Mouse (Mus musculus) liver, embryonic 14.5 days (tissue): ENCODE results near the gene Rgsl1. TPM values are rescaled to one million over a fixed set of nuclear protein-coding genes. Genes with fewer than 3 reads are reported as not detected.
A peak's percentile ranks its signal among the peaks of the same experiment; 100 is the strongest.

ENCODE experiments used
- ATAC-seq: fragments of 200-750 bp; cut with Nextera tagmentation; 2 replicates; pipeline ENCODE4 v1.8.0; 2017; ENCODE audit warnings: moderate number of reproducible peaks, mild to moderate bottlenecking, moderate library complexity; ENCODE audit not compliant: insufficient read depth
- DNase-seq, 3 experiments: peaks; one replicate each; pipeline ENCODE4 v3.0.0-alpha.2; 2012 to 2013; ENCODE audit warnings: low read depth in 3 of 3, low spot score in 3 of 3
- H3K27ac ChIP-seq: fragments of 300-500 bp; sonication (generic); 2 replicates; pipeline ENCODE4 v1.5.1; 2014; ENCODE audit warnings: moderate library complexity, mild to moderate bottlenecking, control low read depth, inconsistent platforms
- H3K27me3 ChIP-seq: fragments of 300-500 bp; sonication (generic); 2 replicates; pipeline ENCODE4 v1.6.1; 2014; ENCODE audit warnings: mild to moderate bottlenecking, low read length, moderate library complexity; ENCODE audit not compliant: control insufficient read depth, insufficient read depth
- H3K36me3 ChIP-seq: fragments of 300-500 bp; sonication (generic); replicated peaks from 2 replicates; pipeline ENCODE4 v1.6.1; 2014; ENCODE audit warnings: low read depth; ENCODE audit not compliant: control insufficient read depth, insufficient read depth
- H3K4me1 ChIP-seq, 2 experiments: fragments of 200-500 bp in 1 of 2; fragments of 300-500 bp in 1 of 2; sonication (generic) in 1 of 2; replicated peaks; 2 replicates each; pipeline ENCODE4 v1.6.1; 2012 to 2014; ENCODE audit warnings: antibody characterized with exemption in 1 of 2, inconsistent platforms in 1 of 2, low read length in 1 of 2; ENCODE audit not compliant: control insufficient read depth in 2 of 2, insufficient read depth in 2 of 2
- H3K4me2 ChIP-seq: fragments of 300-500 bp; sonication (generic); 2 replicates; pipeline ENCODE4 v1.6.1; 2014; ENCODE audit warnings: low read depth, mild to moderate bottlenecking, control low read depth, moderate library complexity
- H3K4me3 ChIP-seq, 2 experiments: fragments of 200-500 bp in 1 of 2; fragments of 300-500 bp in 1 of 2; sonication (generic) in 1 of 2; 2 replicates each; pipeline ENCODE4 v1.5.1; 2012 to 2014; ENCODE audit warnings: low read depth in 2 of 2, low read length in 2 of 2, mild to moderate bottlenecking in 2 of 2, control low read depth in 1 of 2, inconsistent platforms in 1 of 2, moderate library complexity in 1 of 2; ENCODE audit not compliant: insufficient read depth in 1 of 2
- H3K9ac ChIP-seq: fragments of 300-500 bp; sonication (generic); replicated peaks from 2 replicates; pipeline ENCODE4 v1.6.1; 2014; ENCODE audit warnings: mild to moderate bottlenecking, control low read depth, moderate library complexity
- H3K9me3 ChIP-seq: fragments of 300-500 bp; sonication (generic); 2 replicates; pipeline ENCODE4 v1.6.1; 2016; ENCODE audit warnings: low read length, mixed read lengths; ENCODE audit not compliant: control insufficient read depth
- CTCF ChIP-seq: IDR thresholded peaks from 2 replicates; pipeline ENCODE4 v1.5.1; 2016; ENCODE audit warnings: antibody characterized with exemption, low read depth, control low read depth
- EP300 ChIP-seq: IDR thresholded peaks from 2 replicates; pipeline ENCODE4 v1.6.1; 2016; ENCODE audit warnings: antibody characterized with exemption, low read depth
- WGBS: fragments of 180-500 bp; shearing (Covaris S2); extraction: QIAGEN DNeasy Blood & Tissue Kit; methylation state at CpG from one replicate; pipeline ENCODE4 v1.1.7; 2014; ENCODE audit not compliant: insufficient replicate concordance; 5-methylcytosine and 5-hydroxymethylcytosine counted together
- polyA plus RNA-seq, 2 experiments: library from polyadenylated mRNA; depleted of rRNA in 1 of 2; stranded (reverse) in 1 of 2; unstranded in 1 of 2; fragments of >200 nt; fragmentation: Nextera tagmentation in 1 of 2; extraction: Ambion mirVana in 1 of 2; gene quantifications; 2 replicates each; pipeline versions ENCODE4 v1.2.1 to v1.2.3; 2012 to 2014

Rgsl1 gene
- polyA plus RNA-seq, 2 experiments: 0.03 TPM; not detected in 1

DNA sequence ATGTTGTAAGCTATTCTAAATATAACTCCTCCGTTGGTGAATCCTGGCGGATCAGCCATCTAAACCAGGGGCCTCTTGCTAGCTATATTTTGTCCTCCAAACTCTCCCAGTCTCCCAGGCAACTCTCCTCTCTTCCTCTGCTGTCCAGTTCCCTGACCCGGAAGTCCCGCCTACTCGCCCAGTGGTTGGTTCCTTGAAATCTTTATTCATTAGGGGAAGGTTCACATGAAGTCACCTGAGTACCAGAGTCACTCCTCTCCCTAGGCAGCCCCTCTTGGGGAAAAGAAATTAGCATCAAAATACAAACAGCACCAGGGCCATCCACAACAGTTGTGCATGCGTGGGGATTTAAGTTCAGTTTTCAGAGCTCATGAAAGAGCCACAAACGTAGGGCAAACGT lies 77.6 kb downstream of the Rgsl1 start:
- H3K4me2 ChIP-seq: no peak overlapping the region
- no peak for TF ChIP-seq CTCF
- no peak for TF ChIP-seq EP300

DNA sequence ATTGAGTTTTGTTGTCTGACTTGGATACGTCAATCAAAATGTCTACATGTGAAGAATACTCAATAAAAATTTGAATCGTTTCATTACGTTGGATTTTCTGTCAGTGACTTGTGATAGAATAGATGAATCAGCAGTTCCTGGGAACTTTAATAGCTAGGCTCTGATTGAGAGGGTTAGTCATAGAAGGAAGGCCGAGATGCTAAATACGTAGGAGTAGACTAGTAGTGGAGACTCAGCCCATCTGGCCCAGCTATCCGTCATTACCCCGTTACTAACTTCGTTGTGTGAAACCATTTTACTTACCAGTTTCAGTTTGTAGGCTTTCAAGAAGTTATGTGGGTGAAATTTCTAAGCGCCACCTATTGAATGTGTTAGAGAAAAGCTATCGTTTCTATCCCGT lies 79.8 kb downstream of the Rgsl1 start:
- Histone ChIP-seq H3K27me3 (no peaks in the 10 kb centered on the region), H3K4me1 (no peaks in the 10 kb centered on the region)
- 78% methylated on average over 11 of the region's 11 CpGs for WGBS

More for the DNA sequence above, 77.6 kb downstream of the Rgsl1 start:
- Histone ChIP-seq H3K36me3 (peaks cover 5% of the 10 kb centered on the region), H3K27me3 (no peaks in the 10 kb centered on the region), H3K9ac (no peak overlapping the region), H3K27ac (no peak overlapping the region), H3K4me1 (peaks cover 0 to 9% of the 10 kb centered on the region in 2 experiments; a peak in 2 of 4 replicates), H3K4me3 (no peak overlapping the region), H3K9me3 (no peaks in the 10 kb centered on the region)
- ATAC-seq: no peak
- no peak for DNase-seq
- 57% methylated on average over 8 of the region's 8 CpGs for WGBS

GRCm38 (mm10) chr1:153753725-153754464 lies 90.0 kb downstream of the Rgsl1 start:
- Histone ChIP-seq H3K27ac (no peak overlapping the region), H3K27me3 (no peaks in the 10 kb centered on the region), H3K4me2 (no peak overlapping the region; the same call in 1 of the 2 replicates), H3K4me3 (no peak overlapping the region), H3K4me1 (peaks cover 14 to 30% of the 10 kb centered on the region in 2 experiments), H3K9ac (no peak overlapping the region), H3K9me3 (no peaks in the 10 kb centered on the region), H3K36me3 (peaks cover 5% of the 10 kb centered on the region; the same call in 1 of the 2 replicates)
- DNase-seq (no peak), ATAC-seq (no peak)
- TF ChIP-seq CTCF: no peak
- TF ChIP-seq EP300: no peak
- WGBS: 77% methylated on average over 25 of the region's 25 CpGs

More for the DNA sequence above, 79.8 kb downstream of the Rgsl1 start:
- Histone ChIP-seq H3K9me3 (no peaks in the 10 kb centered on the region), H3K36me3 (peaks cover 7% of the 10 kb centered on the region), H3K27ac (no peak overlapping the region), H3K9ac (no peak overlapping the region), H3K4me2 (no peak overlapping the region), H3K4me3 (no peak overlapping the region)
- TF ChIP-seq EP300 (no peak), CTCF (no peak)
- ATAC-seq (no peak), DNase-seq (no peak)

DNA sequence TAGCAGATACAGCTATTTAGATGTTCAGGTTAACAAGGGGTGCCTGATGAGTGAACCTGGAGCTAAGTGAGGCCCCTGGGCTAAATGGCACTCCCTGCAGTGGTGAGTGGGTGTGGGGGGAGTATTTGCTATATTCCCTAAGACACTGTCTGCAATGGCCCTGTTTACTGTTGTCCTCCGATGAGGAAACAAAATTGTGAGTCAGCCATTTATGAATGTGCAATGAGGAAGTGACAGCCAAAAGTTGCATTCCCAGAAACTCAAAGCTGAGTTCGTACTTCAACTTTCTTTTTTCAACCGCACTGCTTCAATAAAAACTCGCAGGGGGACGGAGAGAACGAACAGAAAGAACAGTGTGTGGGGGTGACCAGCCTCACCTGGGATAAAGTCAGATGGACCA lies 91.4 kb downstream of the Rgsl1 start:
- WGBS: 38% methylated on average over 6 of the region's 6 CpGs
- no peak for ATAC-seq
- Histone ChIP-seq H3K27ac (peak overlapping the region; percentile 71), H3K36me3 (no peaks in the 10 kb centered on the region; the same call in 1 of the 2 replicates), H3K9ac (peak overlapping the region; percentile 61), H3K4me3 (peak overlapping the region; percentile 64 to 89), H3K9me3 (no peaks in the 10 kb centered on the region), H3K4me2 (peak overlapping the region; percentile 67), H3K27me3 (no peaks in the 10 kb centered on the region), H3K4me1 (peaks cover 22 to 34% of the 10 kb centered on the region in 2 experiments)
- TF ChIP-seq EP300: no peak
- DNase-seq: peak in 1 of 3 experiments; percentile 19

- H3K27me3 ChIP-seq: no peaks in the 10 kb centered on the region
- peak overlapping the region; percentile 64 to 89 for H3K4me3 ChIP-seq
- no peaks in the 10 kb centered on the region for H3K9me3 ChIP-seq
- TF ChIP-seq EP300 (no peak), CTCF (no peak; the same call in 1 of the 2 replicates)
- peaks cover 22 to 34% of the 10 kb centered on the region in 2 experiments for H3K4me1 ChIP-seq
- H3K27ac ChIP-seq: peak overlapping the region; percentile 71
- ATAC-seq (peak; percentile 52), DNase-seq (peak; percentile 50 to 64 (median 52))
- peak overlapping the region; percentile 67 for H3K4me2 ChIP-seq
- no peaks in the 10 kb centered on the region; the same call in 1 of the 2 replicates for H3K36me3 ChIP-seq
- H3K9ac ChIP-seq: peak overlapping the region; percentile 61
- 4% methylated on average over 13 of the region's 13 CpGs for WGBS
Measured at GRCm38 (mm10) chr1:153751763-153752301, 92.1 kb downstream of the Rgsl1 start.
